Mouse (Mus musculus) brain, embryonic 14.5 days (tissue): ENCODE results near the gene 1700025G04Rik.

ENCODE experiments used
- CTCF ChIP-seq: fragments of 200-500 bp; IDR thresholded peaks from 2 replicates; pipeline ENCODE4 v1.5.1; 2012; ENCODE audit warnings: inconsistent platforms, mild to moderate bottlenecking, moderate library complexity, borderline replicate concordance; ENCODE audit not compliant: insufficient read depth, insufficient read length; ENCODE audit errors: extremely low read depth
- POLR2A ChIP-seq: fragments of 200-500 bp; IDR thresholded peaks from 2 replicates; pipeline ENCODE4 v1.6.1; 2012; ENCODE audit warnings: mild to moderate bottlenecking, inconsistent platforms, borderline replicate concordance; ENCODE audit not compliant: poor library complexity, insufficient read depth, insufficient read length, severe bottlenecking; ENCODE audit errors: extremely low read depth

DNA sequence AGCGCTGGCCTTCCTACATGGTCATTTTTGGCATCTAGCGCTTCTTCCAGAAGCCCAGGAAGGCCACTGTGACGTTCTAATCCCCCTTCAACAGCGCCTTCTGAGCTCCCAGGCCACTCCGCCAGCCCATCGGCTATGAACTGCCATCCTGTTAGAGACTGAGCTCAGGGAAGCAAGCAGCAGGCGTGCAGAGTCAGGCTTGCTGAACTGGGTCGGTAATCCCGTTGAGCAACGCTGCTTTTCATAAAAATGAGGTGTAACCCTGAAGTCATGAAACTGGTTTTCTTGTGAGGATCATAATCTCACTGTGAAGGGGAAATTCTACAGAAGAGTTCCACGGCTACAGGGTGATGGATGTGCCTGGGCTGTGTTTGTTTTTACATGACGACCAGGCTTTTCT, 28.2 kb downstream of the 1700025G04Rik start:
- no peak for TF ChIP-seq CTCF
- TF ChIP-seq POLR2A, result no peak
